Mouse (Mus musculus): ENCODE data around the gene Yipf1.
A peak's percentile ranks its signal among the peaks of the same experiment; 100 is the strongest.
"Not testable (repeated sequence)": the region's sequence is repeated elsewhere in the genome, so short reads cannot be mapped to it uniquely, and the experiment has no call there.

Yipf1 gene

DNA sequence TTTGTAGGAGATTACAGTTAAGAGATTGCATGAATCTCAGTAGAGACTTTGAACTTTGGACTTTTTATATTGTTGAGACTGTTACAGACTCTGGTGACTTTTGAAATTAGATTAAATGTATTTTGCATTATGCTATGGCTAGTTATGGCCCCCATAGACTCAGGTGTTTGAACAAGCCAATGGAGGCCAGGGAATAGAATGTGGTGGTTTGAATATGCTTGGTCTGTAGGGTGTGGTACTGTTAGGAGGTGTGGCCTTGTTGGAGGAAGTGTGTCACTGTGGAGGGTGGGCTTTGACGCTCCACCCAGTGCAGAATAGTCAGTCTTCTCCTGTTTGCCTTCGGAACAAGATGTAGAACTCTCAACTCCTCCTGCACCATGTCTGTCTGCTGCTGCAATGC lies 8.9 kb downstream of the Yipf1 start:
- DNase-seq (ENCODE audit: low spot score in 2 of 2): no peak

DNA sequence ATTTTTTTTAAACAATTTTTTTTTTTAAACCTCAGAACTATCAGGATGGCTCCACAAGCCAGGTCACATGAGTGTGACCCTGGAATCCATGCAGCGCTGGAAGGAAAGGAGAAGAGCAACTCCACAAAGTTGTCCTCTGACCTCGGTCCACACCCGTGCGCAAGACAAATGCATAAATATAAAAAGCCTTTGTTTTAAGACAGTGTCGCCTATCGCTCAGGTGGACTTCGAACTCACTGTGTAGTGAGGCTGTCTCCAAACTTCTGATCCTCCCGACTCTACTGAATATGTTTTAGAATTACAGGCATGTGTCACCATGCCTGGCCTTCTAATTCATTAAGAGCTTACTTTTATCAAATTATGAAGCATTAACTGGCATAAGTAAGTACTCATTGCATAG lies 14.4 kb downstream of the Yipf1 start:
- DNase-seq (ENCODE audit: low spot score in 2 of 2): no peak

- DNase-seq (ENCODE audit: low spot score in 2 of 2): no peak
Measured at GRCm38 (mm10) chr4:107333514-107333913, 19.4 kb downstream of the Yipf1 start.

DNA sequence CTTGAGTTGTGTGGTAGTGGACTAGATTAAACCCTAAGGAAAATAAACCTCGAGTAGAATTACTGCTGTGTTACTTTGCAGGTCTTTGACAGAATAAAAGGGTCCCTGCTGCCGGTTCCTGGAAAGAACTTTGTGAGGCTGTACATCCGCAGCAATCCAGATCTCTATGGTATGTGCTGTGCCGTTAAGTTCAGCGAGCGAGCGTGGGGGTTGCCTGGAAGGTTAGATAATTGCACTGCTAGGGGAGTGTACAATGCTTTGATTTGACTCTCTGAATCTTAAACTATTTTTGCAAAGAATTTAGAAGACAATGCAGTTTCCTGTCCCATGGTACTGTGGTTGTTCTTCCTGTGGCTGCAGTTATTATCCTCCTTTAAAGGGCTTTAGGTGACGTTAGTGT lies 22.2 kb downstream of the Yipf1 start:
- DNase-seq (ENCODE audit: low spot score in 2 of 2): no peak

DNA sequence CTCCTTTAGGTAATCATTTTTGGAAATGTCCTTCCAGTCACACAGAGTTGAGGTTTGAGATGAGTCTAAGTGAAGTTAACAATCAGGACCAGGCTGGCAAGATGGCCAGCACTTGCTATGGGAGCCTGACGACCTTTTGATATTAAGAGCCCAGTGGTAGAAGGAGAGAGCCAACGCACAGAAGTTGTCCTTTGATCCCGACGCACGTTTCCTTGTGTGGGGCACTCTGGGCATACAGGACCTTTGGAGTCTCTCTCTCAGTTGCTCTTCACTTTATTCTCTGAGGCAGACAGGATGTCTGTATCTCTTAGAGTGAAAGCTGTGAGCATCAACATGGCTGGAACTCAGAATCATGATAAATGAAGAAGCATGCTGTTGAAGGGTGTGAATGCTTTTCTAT lies 23.3 kb downstream of the Yipf1 start:
- DNase-seq (ENCODE audit: low spot score in 2 of 2): no peak

GRCm38 (mm10) chr4:107341354-107341753 lies 27.2 kb downstream of the Yipf1 start:
- no peak for DNase-seq (ENCODE audit: low spot score in 2 of 2)

DNA sequence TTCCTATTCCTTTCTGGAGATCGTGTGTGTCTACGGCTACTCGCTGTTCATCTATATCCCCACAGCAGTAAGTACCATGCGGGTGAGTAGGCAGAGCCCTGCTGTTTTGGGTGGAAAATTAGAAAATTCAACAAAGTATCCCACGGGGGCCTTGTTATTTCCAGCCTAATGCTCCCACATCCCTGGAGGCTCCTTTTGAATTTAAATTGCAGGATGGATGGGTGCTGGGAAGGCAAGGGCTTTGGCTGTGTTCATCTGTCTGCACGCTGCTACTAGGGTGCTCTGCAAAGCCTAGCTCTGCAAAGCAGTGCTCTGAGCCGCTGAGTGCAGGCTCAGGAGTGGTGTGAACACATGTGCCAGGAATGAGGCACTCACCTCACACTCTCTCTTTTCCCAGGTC lies 30.4 kb downstream of the Yipf1 start:
- no peak for DNase-seq (ENCODE audit: low spot score in 2 of 2)

DNA sequence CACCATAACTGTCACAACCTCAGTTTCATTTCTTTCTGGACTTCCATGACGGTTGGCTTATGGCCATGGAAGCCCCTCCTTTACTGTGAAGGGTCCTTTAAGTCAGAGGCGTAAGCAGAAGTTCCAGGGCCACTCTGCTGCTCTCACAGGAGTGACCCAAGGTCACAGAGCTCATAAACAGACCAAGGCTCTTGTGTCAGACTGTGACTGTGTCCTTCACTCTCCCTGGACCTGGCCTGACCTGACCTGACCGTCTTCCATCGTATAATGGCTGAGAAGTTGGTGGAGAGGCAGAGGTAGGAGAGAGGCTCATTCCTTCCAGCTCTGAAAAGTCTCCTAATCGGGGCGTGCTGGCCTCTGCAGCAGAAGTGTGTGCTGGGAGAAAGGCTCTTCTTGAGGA lies 33.1 kb downstream of the Yipf1 start:
- DNase-seq (ENCODE audit: low spot score in 2 of 2): no peak

DNA sequence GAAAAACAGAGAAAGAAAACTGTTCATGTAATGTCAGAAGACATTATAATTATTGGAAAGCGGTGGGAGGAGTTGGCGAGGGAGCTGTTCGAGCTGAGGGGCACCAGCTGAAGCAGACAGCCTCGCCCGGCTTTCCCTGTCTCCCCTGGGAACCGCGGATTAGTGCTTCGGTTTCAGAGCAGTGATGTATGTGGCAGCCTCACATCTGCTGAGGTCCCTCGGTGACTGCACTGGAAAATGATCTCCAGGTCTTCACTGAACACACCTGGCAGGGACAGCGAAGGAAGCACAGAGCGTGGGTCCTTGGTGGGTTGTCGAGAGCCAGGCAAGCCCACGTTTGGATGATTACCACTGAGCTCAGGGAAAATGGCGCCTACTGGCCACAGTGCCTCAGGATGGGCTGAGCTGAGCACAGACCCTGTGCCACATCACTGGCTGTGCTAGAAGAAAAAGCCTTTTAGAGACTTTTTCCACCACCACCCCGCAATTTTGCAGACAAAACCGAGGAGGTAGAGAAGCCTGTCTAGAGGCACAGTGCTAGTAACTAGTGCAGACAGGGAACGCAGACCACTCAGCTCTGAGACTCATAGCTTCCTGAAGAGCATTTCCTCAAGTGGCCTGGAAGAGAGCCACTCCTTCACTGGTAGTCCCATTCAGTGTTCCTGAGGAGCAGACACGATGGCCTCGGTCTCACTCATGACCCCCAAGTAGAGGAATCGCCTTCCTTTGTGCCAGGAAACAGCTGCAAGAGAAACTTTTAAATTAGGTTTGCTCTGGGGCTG lies 34.6 kb downstream of the Yipf1 start:
- no peak for DNase-seq (ENCODE audit: low spot score in 2 of 2)

- peak; percentile 9 to 25 for DNase-seq (ENCODE audit: low spot score in 2 of 2)
Measured at GRCm38 (mm10) chr4:107349311-107350008, 35.3 kb downstream of the Yipf1 start.

GRCm38 (mm10) chr4:107351368-107351767 lies 37.2 kb downstream of the Yipf1 start:
- DNase-seq (ENCODE audit: low spot score in 2 of 2): no peak

GRCm38 (mm10) chr4:107353612-107354011 lies 39.4 kb downstream of the Yipf1 start:
- no peak for DNase-seq (ENCODE audit: low spot score in 2 of 2)

- DNase-seq (ENCODE audit: low spot score in 2 of 2): no peak
Measured at GRCm38 (mm10) chr4:107354126-107354525, 40.0 kb downstream of the Yipf1 start.

DNA sequence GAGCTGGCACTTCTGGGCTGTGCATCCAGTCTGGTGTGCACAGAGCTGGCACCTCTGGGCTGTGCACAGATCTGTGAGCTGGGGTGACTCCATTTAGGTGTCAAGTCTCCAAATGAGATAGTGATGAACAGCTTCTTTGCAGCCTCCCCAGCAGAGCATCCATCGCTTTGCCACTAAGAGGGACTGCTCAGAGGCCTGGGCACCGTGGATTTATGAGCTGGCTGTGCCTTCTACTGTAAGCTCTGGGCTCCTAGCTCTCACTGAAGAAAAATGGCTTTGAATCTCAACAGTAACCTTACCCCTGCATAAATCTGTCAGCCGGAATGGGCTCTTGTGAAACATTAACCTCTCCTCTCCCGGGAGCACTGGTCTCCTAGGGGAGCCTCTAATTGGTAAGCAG lies 40.4 kb downstream of the Yipf1 start:
- no peak for DNase-seq (ENCODE audit: low spot score in 2 of 2)

- not testable (repeated sequence) for DNase-seq (ENCODE audit: low spot score in 2 of 2)
Measured at GRCm38 (mm10) chr4:107357172-107357571, 43.0 kb downstream of the Yipf1 start.

GRCm38 (mm10) chr4:107358460-107358859 lies 44.3 kb downstream of the Yipf1 start:
- no peak for DNase-seq (ENCODE audit: low spot score in 2 of 2)

- no peak for DNase-seq (ENCODE audit: low spot score in 2 of 2)
Measured at GRCm38 (mm10) chr4:107360457-107361145, 46.4 kb downstream of the Yipf1 start.

DNA sequence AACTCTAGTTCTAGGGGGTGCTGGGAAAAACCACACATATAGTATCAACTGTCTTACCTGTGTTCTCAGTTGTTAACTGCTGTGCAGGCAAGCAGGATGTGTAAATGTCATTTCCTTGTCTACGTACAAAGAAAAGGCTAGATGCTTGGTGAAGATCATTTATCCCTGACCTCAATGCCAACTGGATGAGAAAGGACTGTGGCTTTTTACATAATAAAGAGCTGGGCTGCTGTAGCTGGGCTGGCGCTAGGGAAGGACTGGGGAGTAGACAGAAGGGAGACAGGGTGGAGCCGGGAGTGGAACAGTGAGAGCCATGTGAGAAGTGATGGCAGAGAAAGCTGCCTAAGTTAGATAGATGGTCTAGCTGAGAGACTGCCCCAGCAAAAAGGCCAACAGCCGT lies 48.6 kb downstream of the Yipf1 start:
- no peak for DNase-seq (ENCODE audit: low spot score in 2 of 2)

GRCm38 (mm10) chr4:107363573-107363972 lies 49.4 kb downstream of the Yipf1 start:
- DNase-seq (ENCODE audit: low spot score in 2 of 2): no peak

DNA sequence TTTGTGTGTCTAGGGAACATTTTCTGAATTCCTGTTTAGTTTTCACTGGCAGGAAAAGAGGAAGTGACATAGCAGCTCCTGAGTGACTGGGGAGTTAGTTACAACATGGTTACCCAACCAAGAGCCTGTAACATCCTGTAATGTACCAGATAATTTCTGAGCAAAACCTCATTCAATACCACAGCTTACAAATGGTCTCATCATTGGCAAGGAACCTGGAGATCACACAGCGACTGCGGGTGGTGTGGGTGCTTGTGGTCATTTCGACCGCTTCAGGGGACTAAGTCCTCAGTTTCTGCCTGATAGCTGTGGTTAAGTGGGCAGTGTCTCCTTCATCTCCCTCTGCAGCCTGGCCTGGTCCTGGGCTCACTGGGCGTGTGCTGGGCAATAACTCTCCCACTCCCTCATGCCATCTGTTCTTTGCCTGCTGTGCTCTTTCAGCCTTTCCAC lies 50.1 kb downstream of the Yipf1 start:
- DNase-seq (ENCODE audit: low spot score in 2 of 2): peak; percentile 7 to 25

- not testable (repeated sequence) for DNase-seq (ENCODE audit: low spot score in 2 of 2)
Measured at GRCm38 (mm10) chr4:107366408-107366807, 52.2 kb downstream of the Yipf1 start.

GRCm38 (mm10) chr4:107367567-107368314 lies 53.6 kb downstream of the Yipf1 start, which contains the start of gene Ndc1:
Ndc1 (plus strand) TSS chr4:107367784.
- peak; percentile 83 to 84 for DNase-seq (ENCODE audit: low spot score in 2 of 2)
